Mouse (Mus musculus): ENCODE data around the gene Pde8a. TPM values are rescaled to one million over a fixed set of nuclear protein-coding genes. Genes with fewer than 3 reads are reported as not detected.
"Not testable (repeated sequence)": the region's sequence is repeated elsewhere in the genome, so short reads cannot be mapped to it uniquely, and the experiment has no call there.

Pde8a gene
- polyA plus RNA-seq, 1 experiment from 2014 or later: 4.1 TPM

- DNase-seq (ENCODE audit: low spot score): no peak
- Histone ChIP-seq H3K36me3 (replicated peaks; ENCODE audit: control insufficient read depth, insufficient read depth, low read depth, low read length) (no peaks in the 10 kb centered on the region), H3K4me3 (ENCODE audit: low read depth, low read length) (no peak overlapping the region), H3K9me3 (replicated peaks; ENCODE audit: control insufficient read depth, low read length) (no peaks in the 10 kb centered on the region), H3K27me3 (ENCODE audit: control insufficient read depth, insufficient read depth, low read length) (no peaks in the 10 kb centered on the region), H3K27ac (replicated peaks; ENCODE audit: low read depth, low read length) (no peak overlapping the region), H3K4me1 (ENCODE audit: control insufficient read depth, insufficient read depth, low read length) (no peaks in the 10 kb centered on the region), H3K4me2 (ENCODE audit: low read depth, low read length) (no peak overlapping the region), H3K9ac (replicated peaks; ENCODE audit: low read length) (no peak overlapping the region)
- no peak for ATAC-seq (replicated peaks; ENCODE audit: insufficient number of reproducible peaks, low FRiP score, low TSS enrichment, low read depth)
- WGBS: 80% methylated on average over 10 of the region's 10 CpGs
Observed at GRCm38 (mm10) chr7:81182492-81183175, 30.8 kb upstream of the Pde8a start.

- no peak for ATAC-seq (replicated peaks; ENCODE audit: insufficient number of reproducible peaks, low FRiP score, low TSS enrichment, low read depth)
Observed at GRCm38 (mm10) chr7:81183181-81183580, 30.2 kb upstream of the Pde8a start.

GRCm38 (mm10) chr7:81184136-81184535, 29.3 kb upstream of the Pde8a start:
- ATAC-seq (replicated peaks; ENCODE audit: insufficient number of reproducible peaks, low FRiP score, low TSS enrichment, low read depth) (no peak), DNase-seq (ENCODE audit: low spot score) (no peak)
- WGBS: 78% methylated on average over 2 of the region's 2 CpGs
- Histone ChIP-seq H3K9me3 (replicated peaks; ENCODE audit: control insufficient read depth, low read length) (no peaks in the 10 kb centered on the region), H3K4me2 (ENCODE audit: low read depth, low read length) (no peak overlapping the region), H3K27me3 (ENCODE audit: control insufficient read depth, insufficient read depth, low read length) (no peaks in the 10 kb centered on the region), H3K27ac (replicated peaks; ENCODE audit: low read depth, low read length) (no peak overlapping the region), H3K36me3 (replicated peaks; ENCODE audit: control insufficient read depth, insufficient read depth, low read depth, low read length) (no peaks in the 10 kb centered on the region), H3K4me3 (ENCODE audit: low read depth, low read length) (no peak overlapping the region), H3K4me1 (ENCODE audit: control insufficient read depth, insufficient read depth, low read length) (no peaks in the 10 kb centered on the region), H3K9ac (replicated peaks; ENCODE audit: low read length) (no peak overlapping the region)

More at GRCm38 (mm10) chr7:81183181-81183580, 30.2 kb upstream of the Pde8a start:
- Histone ChIP-seq H3K4me3 (ENCODE audit: low read depth, low read length) (no peak overlapping the region), H3K9ac (replicated peaks; ENCODE audit: low read length) (no peak overlapping the region), H3K4me1 (ENCODE audit: control insufficient read depth, insufficient read depth, low read length) (no peaks in the 10 kb centered on the region), H3K27me3 (ENCODE audit: control insufficient read depth, insufficient read depth, low read length) (no peaks in the 10 kb centered on the region), H3K36me3 (replicated peaks; ENCODE audit: control insufficient read depth, insufficient read depth, low read depth, low read length) (no peaks in the 10 kb centered on the region), H3K4me2 (ENCODE audit: low read depth, low read length) (no peak overlapping the region), H3K27ac (replicated peaks; ENCODE audit: low read depth, low read length) (no peak overlapping the region), H3K9me3 (replicated peaks; ENCODE audit: control insufficient read depth, low read length) (no peaks in the 10 kb centered on the region)
- DNase-seq (ENCODE audit: low spot score): no peak

- Histone ChIP-seq H3K4me1 (ENCODE audit: control insufficient read depth, insufficient read depth, low read length) (no peaks in the 10 kb centered on the region), H3K4me3 (ENCODE audit: low read depth, low read length) (no peak overlapping the region), H3K9ac (replicated peaks; ENCODE audit: low read length) (no peak overlapping the region), H3K4me2 (ENCODE audit: low read depth, low read length) (no peak overlapping the region), H3K27me3 (ENCODE audit: control insufficient read depth, insufficient read depth, low read length) (no peaks in the 10 kb centered on the region), H3K9me3 (replicated peaks; ENCODE audit: control insufficient read depth, low read length) (no peaks in the 10 kb centered on the region), H3K36me3 (replicated peaks; ENCODE audit: control insufficient read depth, insufficient read depth, low read depth, low read length) (no peaks in the 10 kb centered on the region), H3K27ac (replicated peaks; ENCODE audit: low read depth, low read length) (no peak overlapping the region)
- WGBS: 74% methylated on average over 1 of the region's 1 CpGs
- ATAC-seq (replicated peaks; ENCODE audit: insufficient number of reproducible peaks, low FRiP score, low TSS enrichment, low read depth) (no peak), DNase-seq (ENCODE audit: low spot score) (no peak)
Observed at GRCm38 (mm10) chr7:81184651-81185050, 28.7 kb upstream of the Pde8a start.

GRCm38 (mm10) chr7:81186036-81186435, 27.4 kb upstream of the Pde8a start:
- H3K9ac ChIP-seq (replicated peaks; ENCODE audit: low read length); H3K4me1 ChIP-seq (ENCODE audit: control insufficient read depth, insufficient read depth, low read length); H3K36me3 ChIP-seq (replicated peaks; ENCODE audit: control insufficient read depth, insufficient read depth, low read depth, low read length); H3K4me2 ChIP-seq (ENCODE audit: low read depth, low read length); H3K27me3 ChIP-seq (ENCODE audit: control insufficient read depth, insufficient read depth, low read length); ATAC-seq (replicated peaks; ENCODE audit: insufficient number of reproducible peaks, low FRiP score, low TSS enrichment, low read depth); H3K9me3 ChIP-seq (replicated peaks; ENCODE audit: control insufficient read depth, low read length); H3K4me3 ChIP-seq (ENCODE audit: low read depth, low read length); H3K27ac ChIP-seq (replicated peaks; ENCODE audit: low read depth, low read length); DNase-seq (ENCODE audit: low spot score): not testable (repeated sequence)

- ATAC-seq (replicated peaks; ENCODE audit: insufficient number of reproducible peaks, low FRiP score, low TSS enrichment, low read depth): no peak
- Histone ChIP-seq H3K36me3 (replicated peaks; ENCODE audit: control insufficient read depth, insufficient read depth, low read depth, low read length) (no peaks in the 10 kb centered on the region), H3K9me3 (replicated peaks; ENCODE audit: control insufficient read depth, low read length) (no peaks in the 10 kb centered on the region), H3K4me2 (ENCODE audit: low read depth, low read length) (no peak overlapping the region), H3K27ac (replicated peaks; ENCODE audit: low read depth, low read length) (no peak overlapping the region), H3K9ac (replicated peaks; ENCODE audit: low read length) (no peak overlapping the region), H3K27me3 (ENCODE audit: control insufficient read depth, insufficient read depth, low read length) (no peaks in the 10 kb centered on the region), H3K4me3 (ENCODE audit: low read depth, low read length) (no peak overlapping the region), H3K4me1 (ENCODE audit: control insufficient read depth, insufficient read depth, low read length) (no peaks in the 10 kb centered on the region)
- 80% methylated on average over 9 of the region's 9 CpGs for WGBS
- DNase-seq (ENCODE audit: low spot score): no peak
Observed at GRCm38 (mm10) chr7:81189180-81189579, 24.2 kb upstream of the Pde8a start.

- H3K4me1 ChIP-seq (ENCODE audit: control insufficient read depth, insufficient read depth, low read length): peaks cover 2% of the 10 kb centered on the region; the same call in 1 of the 2 replicates
- no peak overlapping the region for H3K9ac ChIP-seq (replicated peaks; ENCODE audit: low read length)
- H3K27ac ChIP-seq (replicated peaks; ENCODE audit: low read depth, low read length): no peak overlapping the region
- WGBS: 64% methylated on average over 4 of the region's 4 CpGs
- H3K4me2 ChIP-seq (ENCODE audit: low read depth, low read length): no peak overlapping the region
- H3K36me3 ChIP-seq (replicated peaks; ENCODE audit: control insufficient read depth, insufficient read depth, low read depth, low read length): no peaks in the 10 kb centered on the region
- ATAC-seq (replicated peaks; ENCODE audit: insufficient number of reproducible peaks, low FRiP score, low TSS enrichment, low read depth) (no peak), DNase-seq (ENCODE audit: low spot score) (no peak)
- no peak overlapping the region for H3K4me3 ChIP-seq (ENCODE audit: low read depth, low read length)
- H3K27me3 ChIP-seq (ENCODE audit: control insufficient read depth, insufficient read depth, low read length): no peaks in the 10 kb centered on the region
- no peaks in the 10 kb centered on the region for H3K9me3 ChIP-seq (replicated peaks; ENCODE audit: control insufficient read depth, low read length)
Observed at GRCm38 (mm10) chr7:81195509-81195908, 17.9 kb upstream of the Pde8a start.

- ATAC-seq (replicated peaks; ENCODE audit: insufficient number of reproducible peaks, low FRiP score, low TSS enrichment, low read depth) (no peak), DNase-seq (ENCODE audit: low spot score) (no peak)
- Histone ChIP-seq H3K36me3 (replicated peaks; ENCODE audit: control insufficient read depth, insufficient read depth, low read depth, low read length) (no peaks in the 10 kb centered on the region), H3K9ac (replicated peaks; ENCODE audit: low read length) (no peak overlapping the region), H3K27me3 (ENCODE audit: control insufficient read depth, insufficient read depth, low read length) (no peaks in the 10 kb centered on the region), H3K4me2 (ENCODE audit: low read depth, low read length) (no peak overlapping the region), H3K4me1 (ENCODE audit: control insufficient read depth, insufficient read depth, low read length) (peaks cover 2% of the 10 kb centered on the region; the same call in 1 of the 2 replicates), H3K27ac (replicated peaks; ENCODE audit: low read depth, low read length) (no peak overlapping the region), H3K4me3 (ENCODE audit: low read depth, low read length) (no peak overlapping the region), H3K9me3 (replicated peaks; ENCODE audit: control insufficient read depth, low read length) (no peaks in the 10 kb centered on the region)
- WGBS: 63% methylated on average over 3 of the region's 3 CpGs
Observed at GRCm38 (mm10) chr7:81196796-81197195, 16.6 kb upstream of the Pde8a start.

All from embryonic facial prominence, embryonic 11.5 days (tissue).